Mouse (Mus musculus) thymus, adult 2 months (tissue): ENCODE data around the gene Dmrta2.

Source experiments
- CTCF ChIP-seq: fragments of 200-500 bp; IDR thresholded peaks from 2 replicates; pipeline ENCODE4 v1.5.1; 2012; ENCODE audit warnings: mild to moderate bottlenecking, control low read depth, low read length, moderate library complexity, borderline replicate concordance; ENCODE audit not compliant: control insufficient read depth, poor library complexity, insufficient read depth; ENCODE audit errors: extremely low read depth
- POLR2A ChIP-seq: fragments of 200-500 bp; IDR thresholded peaks from 2 replicates; pipeline ENCODE4 v1.6.1; 2012; ENCODE audit warnings: mild to moderate bottlenecking, low read length, control low read depth, moderate library complexity; ENCODE audit not compliant: control insufficient read depth, poor library complexity, insufficient read depth; ENCODE audit errors: extremely low read depth

GRCm38 (mm10) chr4:109929058-109929457 is 48.8 kb upstream of the Dmrta2 start:
- TF ChIP-seq CTCF = no peak
- TF ChIP-seq POLR2A = no peak
